Mouse (Mus musculus) liver, postnatal 0 days (tissue): ENCODE measurements around the gene Atp6ap1l.
A peak's percentile ranks its signal among the peaks of the same experiment; 100 is the strongest.

ENCODE experiments used
- CTCF ChIP-seq: sonication (generic); IDR thresholded peaks from 2 replicates; pipeline ENCODE4 v1.5.1; 2016; ENCODE audit warnings: antibody characterized with exemption, low read depth
- EP300 ChIP-seq: IDR thresholded peaks from 2 replicates; pipeline ENCODE4 v1.6.1; 2016; ENCODE audit warnings: antibody characterized with exemption, low read depth, mild to moderate bottlenecking

DNA sequence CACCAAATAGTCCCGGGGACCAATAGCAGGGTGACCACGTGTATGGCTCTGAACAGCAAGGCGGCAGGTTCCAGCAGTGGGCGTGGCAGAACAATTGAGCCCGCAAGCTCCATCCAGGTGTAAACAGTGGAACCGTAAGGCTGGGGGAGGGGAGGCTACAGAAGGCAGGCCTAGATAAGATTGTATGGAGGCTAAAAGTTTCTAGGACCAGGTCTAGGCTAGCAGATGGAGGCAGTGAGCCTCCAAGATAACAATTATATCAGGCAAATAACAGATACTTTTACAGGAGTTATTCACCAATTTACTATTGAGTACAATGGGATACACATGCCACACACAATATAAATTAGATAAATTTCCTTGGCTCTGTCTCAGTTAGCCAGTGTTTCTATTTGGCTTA lies 34.0 kb upstream of the Atp6ap1l start:
- TF ChIP-seq CTCF (no peak), EP300 (peak; percentile 97)
